7 mouse cellular contexts compared by ENCODE assay signal in genomic region chr11:4946530-4946929, GRCm38 (mm10). TPM values are rescaled to one million over a fixed set of nuclear protein-coding genes. Genes with fewer than 3 reads are reported as not detected.
DNase-seq lines count a peak whose midpoint lies in the region; ATAC-seq and TF ChIP-seq lines count a peak whose summit lies in the region.

No protein-coding gene starts in this region.

- no peak for TF ChIP-seq CTCF in intestine, postnatal 0 days (IDR thresholded peaks at IDR 0.05; ENCODE audit: low read depth)
- no peak for TF ChIP-seq CTCF in olfactory bulb, adult 2 months (IDR thresholded peaks at IDR 0.05; ENCODE audit: insufficient read depth, low read depth, low read length)

- 40% methylated on average over 13 of the region's 13 CpGs for WGBS in neural tube, embryonic 11.5 days
- 45% methylated on average over 13 of the region's 13 CpGs for WGBS in forebrain, embryonic 11.5 days
- 49% methylated on average over 13 of the region's 13 CpGs for WGBS in intestine, postnatal 0 days
- WGBS in olfactory bulb, adult 2 months = 20% methylated on average over 13 of the region's 13 CpGs

- H3K4me3 ChIP-seq in neural tube, embryonic 11.5 days (ENCODE audit: low read depth, low read length) = peak overlapping the region; percentile 50
- peak overlapping the region; percentile 47; the same call in 1 of the 2 replicates for H3K4me3 ChIP-seq in forebrain, embryonic 11.5 days (ENCODE audit: low read depth, low read length)
- peak overlapping the region; percentile 45 for H3K4me3 ChIP-seq in intestine, postnatal 0 days (ENCODE audit: low read depth, low read length)
- H3K4me3 ChIP-seq in olfactory bulb, adult 2 months (ENCODE audit: insufficient read depth, low read depth, low read length) = peak overlapping the region; percentile 70

- H3K4me1 ChIP-seq in neural tube, embryonic 11.5 days (ENCODE audit: control insufficient read depth, insufficient read depth, low read length) = peaks cover 12% of the 10 kb centered on the region
- H3K4me1 ChIP-seq in forebrain, embryonic 11.5 days (replicated peaks; ENCODE audit: control insufficient read depth, insufficient read depth, low read length) = peaks cover 9% of the 10 kb centered on the region; the same call in 1 of the 2 replicates
- 0 out of 2 replicates have a peak, but pooled peaks cover 3% of the 10 kb centered on the region for H3K4me1 ChIP-seq in intestine, postnatal 0 days (replicated peaks; ENCODE audit: control insufficient read depth, insufficient read depth, low read length)
- H3K4me1 ChIP-seq in olfactory bulb, adult 2 months (ENCODE audit: control insufficient read depth, insufficient read depth, low read length) = peaks cover 33% of the 10 kb centered on the region

- no peak for DNase-seq in neural tube, embryonic 11.5 days (ENCODE audit: low spot score)
- DNase-seq in neural tube, embryonic 10.5 days (ENCODE audit: extremely low spot score, low spot score) = no peak
- no peak for DNase-seq in forebrain, embryonic 11.5 days (ENCODE audit: low spot score)
- no peak for DNase-seq in Muller cell, postnatal 12 days (ENCODE audit: inconsistent ontology term)
- DNase-seq in spleen, postnatal 36 days (ENCODE audit: low spot score in 2 of 2) = no peak

- H3K27me3 ChIP-seq in neural tube, embryonic 11.5 days (ENCODE audit: control insufficient read depth, insufficient read depth, low read length) = peaks cover 62% of the 10 kb centered on the region
- H3K27me3 ChIP-seq in forebrain, embryonic 11.5 days (ENCODE audit: control insufficient read depth, insufficient read depth, low read length) = peaks cover 57% of the 10 kb centered on the region
- peaks cover 56% of the 10 kb centered on the region for H3K27me3 ChIP-seq in intestine, postnatal 0 days (replicated peaks; ENCODE audit: control insufficient read depth, insufficient read depth, low read length)

- TF ChIP-seq POLR2A in olfactory bulb, adult 2 months (IDR thresholded peaks at IDR 0.05; ENCODE audit: insufficient read depth, low read depth, low read length) = no peak

- H3K4me2 ChIP-seq in neural tube, embryonic 11.5 days (ENCODE audit: low read depth) = peak overlapping the region; percentile 79
- H3K4me2 ChIP-seq in forebrain, embryonic 11.5 days (ENCODE audit: low read depth, low read length, severe bottlenecking) = peak overlapping the region; percentile 73
- peak overlapping the region; percentile 74 for H3K4me2 ChIP-seq in intestine, postnatal 0 days (replicated peaks; ENCODE audit: low read depth)

- H3K27ac ChIP-seq in neural tube, embryonic 11.5 days (ENCODE audit: low read depth, low read length) = no peak overlapping the region
- H3K27ac ChIP-seq in forebrain, embryonic 11.5 days (ENCODE audit: low read depth, low read length) = no peak overlapping the region
- H3K27ac ChIP-seq in intestine, postnatal 0 days (ENCODE audit: low read depth, low read length) = no peak overlapping the region
- no peak overlapping the region for H3K27ac ChIP-seq in olfactory bulb, adult 2 months (ENCODE audit: insufficient read depth, low read depth, low read length)

- ATAC-seq in neural tube, embryonic 11.5 days (ENCODE audit: insufficient read depth, low FRiP score, low TSS enrichment) = no peak
- no peak for ATAC-seq in forebrain, embryonic 11.5 days (replicated peaks; ENCODE audit: low FRiP score)
- no peak for ATAC-seq in intestine, postnatal 0 days

- no peak overlapping the region for H3K9ac ChIP-seq in neural tube, embryonic 11.5 days (ENCODE audit: low read length)
- H3K9ac ChIP-seq in forebrain, embryonic 11.5 days (ENCODE audit: low read length) = no peak overlapping the region
- no peak overlapping the region for H3K9ac ChIP-seq in intestine, postnatal 0 days (ENCODE audit: low read depth, low read length)

- H3K9me3 ChIP-seq in neural tube, embryonic 11.5 days (ENCODE audit: control insufficient read depth, low read length) = no peaks in the 10 kb centered on the region
- H3K9me3 ChIP-seq in forebrain, embryonic 11.5 days (ENCODE audit: control insufficient read depth, low read length) = no peaks in the 10 kb centered on the region
- H3K9me3 ChIP-seq in intestine, postnatal 0 days (ENCODE audit: control insufficient read depth) = no peaks in the 10 kb centered on the region

- H3K36me3 ChIP-seq in neural tube, embryonic 11.5 days (ENCODE audit: control insufficient read depth, insufficient read depth, low read length) = no peaks in the 10 kb centered on the region
- H3K36me3 ChIP-seq in forebrain, embryonic 11.5 days (ENCODE audit: control insufficient read depth, insufficient read depth, low read length) = no peaks in the 10 kb centered on the region
- H3K36me3 ChIP-seq in intestine, postnatal 0 days (ENCODE audit: control insufficient read depth, insufficient read depth) = no peaks in the 10 kb centered on the region

RNA-seq across cellular contexts. Expression of gene Nefh, which starts 1.3 kb away (rescaled TPM):
- polyA plus RNA-seq in neural tube, embryonic 11.5 days (2014; fragmentation: Nextera tagmentation; extraction: Ambion mirVana) = 1.4 and 1.9 TPM in 2 replicates
- polyA plus RNA-seq in forebrain, embryonic 11.5 days (2014; fragmentation: Nextera tagmentation; extraction: Ambion mirVana) = 0.17 and 0.21 TPM in 2 replicates
- 0.25 and 0.26 TPM in 2 replicates for polyA plus RNA-seq in intestine, postnatal 0 days (2015; fragmentation: Nextera tagmentation; extraction: Ambion mirVana)
- polyA plus RNA-seq in olfactory bulb, adult 2 months (2012; ENCODE audit: insufficient read depth, insufficient read length, low replicate concordance, missing spikeins) = not detected in 2 replicates

RNA-seq across cellular contexts. Expression of gene Ap1b1, which starts 40.1 kb away (rescaled TPM):
- 65.1 and 73.6 TPM in 2 replicates for polyA plus RNA-seq in neural tube, embryonic 11.5 days (2014; fragmentation: Nextera tagmentation; extraction: Ambion mirVana)
- 59.2 and 66.4 TPM in 2 replicates for polyA plus RNA-seq in forebrain, embryonic 11.5 days (2014; fragmentation: Nextera tagmentation; extraction: Ambion mirVana)
- 60.3 and 60.4 TPM in 2 replicates for polyA plus RNA-seq in intestine, postnatal 0 days (2015; fragmentation: Nextera tagmentation; extraction: Ambion mirVana)
- polyA plus RNA-seq in olfactory bulb, adult 2 months (2012; ENCODE audit: insufficient read depth, insufficient read length, low replicate concordance, missing spikeins) = 603 TPM in 1 of 2 replicates, not detected in the other

RNA-seq across cellular contexts. Expression of gene Thoc5, which starts 51.4 kb away (rescaled TPM):
- 56.5 and 61.1 TPM in 2 replicates for polyA plus RNA-seq in neural tube, embryonic 11.5 days (2014; fragmentation: Nextera tagmentation; extraction: Ambion mirVana)
- polyA plus RNA-seq in forebrain, embryonic 11.5 days (2014; fragmentation: Nextera tagmentation; extraction: Ambion mirVana) = 54.7 and 61.3 TPM in 2 replicates
- 15.9 TPM in 2 replicates for polyA plus RNA-seq in intestine, postnatal 0 days (2015; fragmentation: Nextera tagmentation; extraction: Ambion mirVana)
- not detected in 2 replicates for polyA plus RNA-seq in olfactory bulb, adult 2 months (2012; ENCODE audit: insufficient read depth, insufficient read length, low replicate concordance, missing spikeins)

Comparison
In these comparisons a context has a peak if more than half of its experiments do, and no peak if none do; other contexts are left out.
1. RNA of gene Thoc5, which starts 51.4 kb away (polyA plus RNA-seq): 56.5 to 61.1 TPM in neural tube, embryonic 11.5 days, 54.7 to 61.3 TPM in forebrain, embryonic 11.5 days and 15.9 TPM in intestine, postnatal 0 days; not detected in olfactory bulb, adult 2 months; every median in the first group is over 10 times any median in the second.
2. Peak in every context shown above with its lines, with median percentiles within 50 percentile points of each other: H3K4me2 ChIP-seq and H3K4me3 ChIP-seq.